Mouse (Mus musculus) megakaryocyte progenitor cell, adult 5-6 weeks (primary cell): ENCODE measurements around the gene Vmn1r237. TPM values are rescaled to one million over a fixed set of nuclear protein-coding genes. Genes with fewer than 3 reads are reported as not detected.

Experiments
- ATAC-seq: replicated peaks from 2 replicates; pipeline ENCODE4 v1.8.0; 2016; ENCODE audit warnings: mild to moderate bottlenecking, moderate TSS enrichment, inconsistent platforms; ENCODE audit not compliant: poor library complexity
- total RNA-seq, 2 experiments: library from RNA; stranded (forward) in 1 of 2; stranded (reverse) in 1 of 2; fragments of 157-497, 149-512 nt in 1 of 2; fragments of 200-1000 nt in 1 of 2; gene quantifications; 2 replicates each; pipeline versions ENCODE4 v1.2.3 to v1.2.4; 2015 to 2017

The Vmn1r237 gene
- total RNA-seq (2015): not detected in 2 replicates
- not detected in 2 replicates for total RNA-seq (2017)

GRCm38 (mm10) chr17:21311565-21311964 lies at the start of gene Vmn1r237:
TSS of gene Vmn1r237 (plus strand) at chr17:21311865.
- ATAC-seq: no peak

GRCm38 (mm10) chr17:21272103-21272502 lies 39.6 kb upstream of the Vmn1r237 start:
- ATAC-seq: peak; percentile 96

GRCm38 (mm10) chr17:21282642-21283041 lies 29.0 kb upstream of the Vmn1r237 start, which contains the start of gene Vmn1r236:
TSS of gene Vmn1r236 (plus strand) at chr17:21282942.
- no peak for ATAC-seq

GRCm38 (mm10) chr17:21284395-21284794 lies 27.3 kb upstream of the Vmn1r237 start:
- no peak for ATAC-seq

GRCm38 (mm10) chr17:21289695-21290094 lies 22.0 kb upstream of the Vmn1r237 start:
- no peak for ATAC-seq

Other genes starting within 250 kb of the Vmn1r237 start
- gene Vmn1r234, start 85.8 kb upstream of the Vmn1r237 start, total RNA-seq (2015): not detected in 2 replicates
- not detected in 2 replicates for gene Vmn1r234, start 85.8 kb upstream of the Vmn1r237 start, total RNA-seq (2017)
- gene Vmn1r235, start 55.5 kb upstream of the Vmn1r237 start, total RNA-seq (2015): not detected in 2 replicates
- not detected in 2 replicates for gene Vmn1r235, start 55.5 kb upstream of the Vmn1r237 start, total RNA-seq (2017)
- gene Vmn1r236, start 28.9 kb upstream of the Vmn1r237 start, total RNA-seq (2015): not detected in 2 replicates
- not detected in 2 replicates for gene Vmn1r236, start 28.9 kb upstream of the Vmn1r237 start, total RNA-seq (2017)
- 10.4 and 11.3 TPM in 2 replicates for gene Zfp677, start 71.9 kb downstream of the Vmn1r237 start, total RNA-seq (2015)
- 7.0 and 9.9 TPM in 2 replicates for gene Zfp677, start 71.9 kb downstream of the Vmn1r237 start, total RNA-seq (2017)
- 7.0 and 10.7 TPM in 2 replicates for gene Zfp54, start 111.4 kb downstream of the Vmn1r237 start, total RNA-seq (2015)
- 8.8 and 9.1 TPM in 2 replicates for gene Zfp54, start 111.4 kb downstream of the Vmn1r237 start, total RNA-seq (2017)
- gene Zfp51, start 138.5 kb downstream of the Vmn1r237 start, total RNA-seq (2015): 16.9 and 22.8 TPM in 2 replicates
- gene Zfp51, start 138.5 kb downstream of the Vmn1r237 start, total RNA-seq (2017): 10.9 and 13.2 TPM in 2 replicates
- gene Zfp53, start 177.1 kb downstream of the Vmn1r237 start, total RNA-seq (2015): 14.5 and 18.7 TPM in 2 replicates
- 11.6 and 13.9 TPM in 2 replicates for gene Zfp53, start 177.1 kb downstream of the Vmn1r237 start, total RNA-seq (2017)
- gene Zfp52, start 223.7 kb downstream of the Vmn1r237 start, total RNA-seq (2015): 32.2 and 33.6 TPM in 2 replicates
- 25.4 and 42.3 TPM in 2 replicates for gene Zfp52, start 223.7 kb downstream of the Vmn1r237 start, total RNA-seq (2017)